12 mouse cellular contexts compared by ENCODE assay signal in genomic region chr2:149798613-149799012, GRCm38 (mm10). TPM values are rescaled to one million over a fixed set of nuclear protein-coding genes. Genes with fewer than 3 reads are reported as not detected.
DNase-seq lines count a peak whose midpoint lies in the region; ATAC-seq lines count a peak whose summit lies in the region.
"Had no signal": no experiment of that assay in that cellular context is flagged by ENCODE, and none has a peak within 500 bp of the region (broad histone marks: within the 10 kb centered on the region; RNA-seq: fewer than 3 reads in every experiment).

No protein-coding gene starts in this region.

- H3K9ac ChIP-seq in kidney, embryonic 16.5 days (replicated peaks; ENCODE audit: low read length), result no peak overlapping the region
- H3K9ac ChIP-seq in embryonic facial prominence, embryonic 13.5 days, result no peak overlapping the region
- H3K9ac ChIP-seq in midbrain, embryonic 13.5 days (replicated peaks), result no peak overlapping the region
- H3K9ac ChIP-seq: heart, embryonic 13.5 days; liver, embryonic 14.5 days had no signal

- no peak overlapping the region for H3K4me2 ChIP-seq in kidney, embryonic 16.5 days (replicated peaks; ENCODE audit: low read depth, low read length)
- no peak overlapping the region for H3K4me2 ChIP-seq in embryonic facial prominence, embryonic 13.5 days
- H3K4me2 ChIP-seq in midbrain, embryonic 13.5 days (replicated peaks), result no peak overlapping the region
- H3K4me2 ChIP-seq: heart, embryonic 13.5 days had no signal

- intact Hi-C loops in gastrocnemius, postnatal 14 days (cut with DNase I; ENCODE audit: low total_unique reads), result no loop called here

- no peak overlapping the region for H3K27ac ChIP-seq in kidney, embryonic 16.5 days (ENCODE audit: low read length)
- no peak overlapping the region for H3K27ac ChIP-seq in embryonic facial prominence, embryonic 13.5 days
- no peak overlapping the region for H3K27ac ChIP-seq in midbrain, embryonic 13.5 days
- H3K27ac ChIP-seq: heart, embryonic 13.5 days; liver, embryonic 14.5 days had no signal

- H3K4me1 ChIP-seq in kidney, embryonic 16.5 days (ENCODE audit: insufficient read depth, low read length), result no peaks in the 10 kb centered on the region
- no peaks in the 10 kb centered on the region for H3K4me1 ChIP-seq in embryonic facial prominence, embryonic 13.5 days
- H3K4me1 ChIP-seq in midbrain, embryonic 13.5 days (replicated peaks), result 0 out of 2 replicates have a peak, but pooled peaks cover 4% of the 10 kb centered on the region

- no peaks in the 10 kb centered on the region for H3K36me3 ChIP-seq in kidney, embryonic 16.5 days (ENCODE audit: insufficient read depth, low read length)
- no peaks in the 10 kb centered on the region for H3K36me3 ChIP-seq in embryonic facial prominence, embryonic 13.5 days
- no peaks in the 10 kb centered on the region for H3K36me3 ChIP-seq in midbrain, embryonic 13.5 days
- H3K36me3 ChIP-seq: heart, embryonic 13.5 days had no signal

- no peaks in the 10 kb centered on the region for H3K9me3 ChIP-seq in kidney, embryonic 16.5 days (ENCODE audit: low read length)
- H3K9me3 ChIP-seq in embryonic facial prominence, embryonic 13.5 days, result no peaks in the 10 kb centered on the region
- no peaks in the 10 kb centered on the region for H3K9me3 ChIP-seq in midbrain, embryonic 13.5 days
- H3K9me3 ChIP-seq: heart, embryonic 13.5 days had no signal

- ATAC-seq in kidney, embryonic 16.5 days (ENCODE audit: low FRiP score, low TSS enrichment), result peak; percentile 65; the same call in 1 of the 2 replicates
- ATAC-seq in embryonic facial prominence, embryonic 13.5 days (ENCODE audit: insufficient number of reproducible peaks, insufficient read depth, low FRiP score, low TSS enrichment, low read depth), result peak; percentile 62; the same call in 1 of the 2 replicates
- peak; percentile 70 for ATAC-seq in midbrain, embryonic 13.5 days

- no peaks in the 10 kb centered on the region for H3K27me3 ChIP-seq in kidney, embryonic 16.5 days (ENCODE audit: insufficient read depth, low read length)
- no peaks in the 10 kb centered on the region for H3K27me3 ChIP-seq in embryonic facial prominence, embryonic 13.5 days
- no peaks in the 10 kb centered on the region for H3K27me3 ChIP-seq in midbrain, embryonic 13.5 days
- H3K27me3 ChIP-seq: heart, embryonic 13.5 days had no signal

- WGBS in kidney, embryonic 16.5 days, result 17% methylated on average over 3 of the region's 3 CpGs
- 2% methylated on average over 3 of the region's 3 CpGs for WGBS in embryonic facial prominence, embryonic 13.5 days
- WGBS in midbrain, embryonic 13.5 days, result 4% methylated on average over 3 of the region's 3 CpGs

- no peak overlapping the region for H3K4me3 ChIP-seq in kidney, embryonic 16.5 days (ENCODE audit: low read length)
- H3K4me3 ChIP-seq in embryonic facial prominence, embryonic 13.5 days, result no peak overlapping the region
- no peak overlapping the region for H3K4me3 ChIP-seq in midbrain, embryonic 13.5 days (replicated peaks)
- H3K4me3 ChIP-seq: heart, embryonic 13.5 days had no signal

- no peak for DNase-seq in kidney, postnatal 25 days
- peak; percentile 96 for DNase-seq in R1 (ENCODE audit: low read depth, low spot score)
- no peak for DNase-seq in gastrocnemius, postnatal 14 days
- no peak for DNase-seq in heart, adult 11 months
- no peak for DNase-seq in right cerebral cortex, postnatal 4 days
- DNase-seq: cerebellum, postnatal 25 days; kidney, adult 11 months had no signal

RNA-seq across cellular contexts. Expression of gene Syndig1, which starts 30.4 kb away (rescaled TPM):
- 5.2 and 6.1 TPM in 2 replicates for polyA plus RNA-seq in kidney, embryonic 16.5 days (2015; fragmentation: Nextera tagmentation; extraction: Ambion mirVana)
- polyA plus RNA-seq in embryonic facial prominence, embryonic 13.5 days (2015; fragmentation: Nextera tagmentation; extraction: Ambion mirVana), result 4.2 and 6.1 TPM in 2 replicates
- 14.0 and 14.7 TPM in 2 replicates for polyA plus RNA-seq in midbrain, embryonic 13.5 days (2015; fragmentation: Nextera tagmentation; extraction: Ambion mirVana)
- total RNA-seq in gastrocnemius, postnatal 14 days (2021), result under 1 TPM in 1 of 2 experiments, not detected in 1; 0.12 TPM

RNA-seq across cellular contexts. Expression of gene C530025M09Rik, which starts 32.4 kb away (rescaled TPM):
- not detected in 2 replicates for polyA plus RNA-seq in kidney, embryonic 16.5 days (2015; fragmentation: Nextera tagmentation; extraction: Ambion mirVana)
- 0.47 TPM in 1 of 2 replicates, not detected in the other for polyA plus RNA-seq in embryonic facial prominence, embryonic 13.5 days (2015; fragmentation: Nextera tagmentation; extraction: Ambion mirVana)
- polyA plus RNA-seq in midbrain, embryonic 13.5 days (2015; fragmentation: Nextera tagmentation; extraction: Ambion mirVana), result 0.85 and 0.95 TPM in 2 replicates
- not detected for total RNA-seq in gastrocnemius, postnatal 14 days (2021)
- polyA plus RNA-seq: liver, embryonic 14.5 days had no signal
